Mouse (Mus musculus) olfactory bulb, adult 2 months (tissue): ENCODE results near the gene Naa38.

Experiments
- CTCF ChIP-seq: fragments of 200-500 bp; IDR thresholded peaks from 2 replicates; pipeline ENCODE4 v1.5.1; 2012; ENCODE audit warnings: low read depth, mild to moderate bottlenecking, low read length, moderate library complexity; ENCODE audit not compliant: insufficient read depth
- POLR2A ChIP-seq: fragments of 200-500 bp; IDR thresholded peaks from 2 replicates; pipeline ENCODE4 v1.6.1; 2012; ENCODE audit warnings: mild to moderate bottlenecking, low read depth, low read length, moderate library complexity; ENCODE audit not compliant: insufficient read depth

DNA sequence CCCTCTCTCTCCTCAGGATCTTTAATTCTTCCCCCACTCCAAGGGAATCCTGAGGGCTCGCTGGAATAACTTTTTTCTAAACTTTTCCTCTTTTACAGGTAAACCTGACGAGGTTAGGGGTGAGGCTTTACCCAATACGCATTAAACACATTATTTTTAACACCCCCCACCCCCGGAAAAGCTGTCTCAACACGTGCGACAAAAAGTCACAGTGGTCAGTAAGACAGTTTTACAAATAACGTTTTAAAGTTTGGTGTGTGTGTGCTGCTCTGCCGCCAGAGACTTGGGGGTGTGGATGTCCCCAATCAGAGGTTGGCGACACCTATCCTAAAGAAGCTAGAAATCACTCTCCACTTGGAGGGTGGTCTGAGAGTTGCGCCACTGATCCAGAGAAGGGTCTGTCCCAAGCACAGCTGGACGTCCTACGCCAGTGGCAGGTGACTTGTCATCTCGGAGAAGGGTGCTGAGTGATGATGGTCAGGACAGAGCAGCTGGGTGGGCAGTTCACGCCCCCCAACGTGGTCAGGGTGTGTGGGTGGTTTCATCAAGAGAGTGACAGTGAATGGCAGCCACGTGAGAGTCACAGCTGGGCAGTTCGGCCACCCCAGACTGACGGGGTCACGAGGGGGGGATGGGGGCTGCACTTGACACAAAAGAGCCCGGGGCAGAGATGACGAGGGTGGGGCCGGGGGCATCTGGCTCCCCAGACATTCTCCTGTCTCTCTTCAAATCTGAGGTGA lies 27.5 kb upstream of the Naa38 start:
- TF ChIP-seq POLR2A (no peak), CTCF (no peak)
